Mouse (Mus musculus): ENCODE data around the gene Galnt10. TPM values are rescaled to one million over a fixed set of nuclear protein-coding genes. Genes with fewer than 3 reads are reported as not detected.

Galnt10 gene
- total and polyA plus RNA-seq, 3 experiments: 0.07 to 0.85 TPM; not detected in 1

- H3K27ac ChIP-seq (ENCODE audit: insufficient read depth, low read depth): no peak overlapping the region
- H3K4me2 ChIP-seq (ENCODE audit: insufficient read depth, low read depth, poor library complexity, severe bottlenecking): no peak overlapping the region
- peaks cover 90% of the 10 kb centered on the region for H3K27me3 ChIP-seq (replicated peaks)
- no peak overlapping the region for H3K9ac ChIP-seq (ENCODE audit: insufficient read depth, low read depth)
- DNase-seq (ENCODE audit: extremely low read depth): no peak
- TF ChIP-seq CTCF (conservative IDR thresholded peaks at IDR 0.05 in 1 of 2, IDR thresholded peaks at IDR 0.05 in 1 of 2; ENCODE audit: low read depth in 2 of 2, low read length in 2 of 2) (no peak), ZC3H11A (IDR thresholded peaks at IDR 0.05; ENCODE audit: low read depth, low read length) (no peak), MEF2A (IDR thresholded peaks at IDR 0.05; ENCODE audit: borderline replicate concordance, low read depth, low read length) (no peak), NELFE (IDR thresholded peaks at IDR 0.05; ENCODE audit: low read depth, low read length) (no peak), SIN3A (IDR thresholded peaks at IDR 0.05; ENCODE audit: low read length) (no peak)
- H3K36me3 ChIP-seq (replicated peaks in 1 of 2; ENCODE audit: control insufficient read depth in 1 of 2, insufficient read depth in 1 of 2, low read length in 1 of 2): no peaks in the 10 kb centered on the region
- no peak overlapping the region for H3K4me3 ChIP-seq (replicated peaks in 1 of 3; ENCODE audit: low read depth in 2 of 3, low read length in 2 of 3, poor library complexity in 1 of 3)
- H3K79me2 ChIP-seq (replicated peaks; ENCODE audit: control insufficient read depth, extremely low read depth, insufficient read depth, poor library complexity, severe bottlenecking): no peaks in the 10 kb centered on the region
- dilution Hi-C loops (cut with MboI; ENCODE audit: extremely low pct_ligation_motif_present, extremely low pct_unique_long_range_greater_than_20kb, low sequenced_read_pairs): no loop called here
- H3K4me1 ChIP-seq (ENCODE audit: control insufficient read depth in 1 of 2, insufficient read depth in 2 of 2): no peaks in the 10 kb centered on the region
- peaks cover 1% of the 10 kb centered on the region for H3K9me3 ChIP-seq (replicated peaks; ENCODE audit: low read length)
- in situ Hi-C loops (cut with MboI; ENCODE audit: low pct_ligation_motif_present, low pct_unique_long_range_greater_than_20kb, low sequenced_read_pairs): no loop called here
Measured at GRCm38 (mm10) chr11:57668271-57668670, 23.0 kb downstream of the Galnt10 start.

GRCm38 (mm10) chr11:57669522-57669921 lies 24.3 kb downstream of the Galnt10 start:
- Histone ChIP-seq H3K4me3 (replicated peaks in 1 of 3; ENCODE audit: low read depth in 2 of 3, low read length in 2 of 3, poor library complexity in 1 of 3) (no peak overlapping the region), H3K4me2 (ENCODE audit: insufficient read depth, low read depth, poor library complexity, severe bottlenecking) (no peak overlapping the region), H3K79me2 (replicated peaks; ENCODE audit: control insufficient read depth, extremely low read depth, insufficient read depth, poor library complexity, severe bottlenecking) (no peaks in the 10 kb centered on the region), H3K9ac (ENCODE audit: insufficient read depth, low read depth) (no peak overlapping the region), H3K36me3 (replicated peaks in 1 of 2; ENCODE audit: control insufficient read depth in 1 of 2, insufficient read depth in 1 of 2, low read length in 1 of 2) (no peaks in the 10 kb centered on the region), H3K27me3 (replicated peaks) (peaks cover 86% of the 10 kb centered on the region), H3K9me3 (replicated peaks; ENCODE audit: low read length) (peaks cover 1% of the 10 kb centered on the region), H3K4me1 (ENCODE audit: control insufficient read depth in 1 of 2, insufficient read depth in 2 of 2) (no peaks in the 10 kb centered on the region), H3K27ac (ENCODE audit: insufficient read depth, low read depth) (no peak overlapping the region)
- no peak for TF ChIP-seq NELFE (IDR thresholded peaks at IDR 0.05; ENCODE audit: low read depth, low read length)
- no peak for TF ChIP-seq MAZ (IDR thresholded peaks at IDR 0.05; ENCODE audit: low read depth, low read length)
- no peak for TF ChIP-seq GABPA (IDR thresholded peaks at IDR 0.05; ENCODE audit: insufficient replicate concordance, low read depth, low read length)
- TF ChIP-seq MYC (IDR thresholded peaks at IDR 0.05; ENCODE audit: low read depth, low read length): no peak
- TF ChIP-seq E2F4 (IDR thresholded peaks at IDR 0.05; ENCODE audit: insufficient replicate concordance, low read depth, low read length): no peak
- TF ChIP-seq SIN3A (IDR thresholded peaks at IDR 0.05; ENCODE audit: low read length): no peak
- no peak for TF ChIP-seq UBTF (IDR thresholded peaks at IDR 0.05; ENCODE audit: low read depth, low read length)
- no peak for TF ChIP-seq USF1 (IDR thresholded peaks at IDR 0.05; ENCODE audit: low read depth, low read length)
- no peak for TF ChIP-seq RAD21 (IDR thresholded peaks at IDR 0.05; ENCODE audit: low read depth, low read length)
- no peak for TF ChIP-seq ZC3H11A (IDR thresholded peaks at IDR 0.05; ENCODE audit: low read depth, low read length)
- no peak for TF ChIP-seq JUND (conservative IDR thresholded peaks at IDR 0.05; ENCODE audit: low read depth, low read length)
- no peak for TF ChIP-seq EP300 (IDR thresholded peaks at IDR 0.05; ENCODE audit: low read length)
- TF ChIP-seq BHLHE40 (IDR thresholded peaks at IDR 0.05; ENCODE audit: low read depth, low read length): no peak
- no peak for TF ChIP-seq MAX (IDR thresholded peaks at IDR 0.05; ENCODE audit: low read length)
- TF ChIP-seq MXI1 (IDR thresholded peaks at IDR 0.05; ENCODE audit: low read depth, low read length): no peak
- no peak for TF ChIP-seq RCOR1 (conservative IDR thresholded peaks at IDR 0.05; ENCODE audit: low read depth, low read length)
- no peak for TF ChIP-seq HCFC1 (IDR thresholded peaks at IDR 0.05; ENCODE audit: low read depth, low read length)
- dilution Hi-C loops (cut with MboI; ENCODE audit: extremely low pct_ligation_motif_present, extremely low pct_unique_long_range_greater_than_20kb, low sequenced_read_pairs): no loop called here
- no peak for DNase-seq (ENCODE audit: extremely low read depth)
- in situ Hi-C loops (cut with MboI; ENCODE audit: low pct_ligation_motif_present, low pct_unique_long_range_greater_than_20kb, low sequenced_read_pairs): no loop called here
